Mouse (Mus musculus): Measurements from ENCODE around the gene Slc12a3. TPM values are rescaled to one million over a fixed set of nuclear protein-coding genes. Genes with fewer than 3 reads are reported as not detected.

The Slc12a3 gene
- polyA plus RNA-seq, 1 experiment from 2014 or later = 0.29 TPM

DNA sequence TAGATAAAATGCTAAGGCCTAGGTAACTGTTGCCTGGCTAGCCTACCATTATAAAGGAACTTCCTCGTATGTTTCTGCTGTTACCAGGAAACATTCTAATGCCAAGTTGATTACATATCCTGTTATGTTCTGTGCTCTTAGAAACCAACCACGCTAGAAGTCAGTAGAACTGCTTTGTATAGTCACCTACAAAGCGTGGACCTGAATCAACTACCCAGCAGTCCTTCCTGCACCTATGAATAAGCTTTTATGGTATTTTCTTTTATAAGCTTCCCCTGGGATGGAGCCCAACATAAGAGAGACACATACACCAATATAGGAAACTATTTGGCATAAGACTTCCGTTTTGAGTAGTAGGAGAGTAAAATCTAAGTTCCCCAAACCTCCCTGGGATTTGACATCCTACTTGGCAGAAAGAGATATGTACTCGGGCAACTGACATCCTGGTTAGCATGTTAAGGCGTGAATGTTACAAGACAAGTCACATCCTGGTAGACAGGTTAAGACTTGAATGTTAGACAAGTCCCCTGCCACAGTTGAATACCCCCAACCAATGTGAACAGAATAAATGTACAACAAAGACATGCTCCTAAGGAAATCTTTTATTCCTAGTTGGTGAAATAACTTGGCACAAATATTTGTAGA, 44.1 kb downstream of the Slc12a3 start:
- ATAC-seq (ENCODE audit: low read depth) = no peak
- WGBS = 75% methylated on average over 6 of the region's 6 CpGs
- no peak for DNase-seq (ENCODE audit: low spot score)
- H3K9me3 ChIP-seq (ENCODE audit: control insufficient read depth, low read length) = no peaks in the 10 kb centered on the region
- H3K4me2 ChIP-seq (ENCODE audit: low read depth, low read length) = no peak overlapping the region
- no peaks in the 10 kb centered on the region for H3K27me3 ChIP-seq (replicated peaks; ENCODE audit: control insufficient read depth, insufficient read depth, low read length)
- H3K36me3 ChIP-seq (ENCODE audit: control insufficient read depth, insufficient read depth, low read length) = no peaks in the 10 kb centered on the region
- H3K27ac ChIP-seq (replicated peaks; ENCODE audit: low read depth, low read length) = no peak overlapping the region
- peaks cover 5% of the 10 kb centered on the region; the same call in 1 of the 2 replicates for H3K4me1 ChIP-seq (ENCODE audit: control insufficient read depth, insufficient read depth, low read length)
- H3K9ac ChIP-seq (ENCODE audit: low read depth, low read length) = no peak overlapping the region
- no peak overlapping the region for H3K4me3 ChIP-seq (ENCODE audit: low read depth, low read length)

DNA sequence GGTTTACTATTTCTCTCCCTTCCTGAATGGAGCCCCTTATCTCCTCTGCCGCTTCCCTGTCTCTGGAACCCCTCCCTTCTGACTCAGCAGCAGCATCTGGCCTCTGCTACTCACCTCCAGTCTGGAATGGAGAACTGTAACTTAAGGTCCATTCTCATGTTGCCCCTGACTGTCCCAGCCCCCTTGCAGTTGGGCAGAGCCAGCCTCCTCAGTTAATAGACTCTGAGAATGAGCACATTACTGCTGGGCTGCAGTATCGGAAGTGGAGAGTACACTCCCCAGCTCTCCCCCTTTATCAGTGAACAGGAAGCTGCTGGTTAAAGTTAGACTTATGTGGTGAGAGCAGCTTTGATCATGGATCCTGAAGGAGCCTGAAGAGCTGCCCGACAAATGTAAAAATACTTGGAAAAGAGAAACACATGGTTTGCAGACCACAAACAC, 46.6 kb downstream of the Slc12a3 start:
- ATAC-seq (ENCODE audit: low read depth) (no peak), DNase-seq (ENCODE audit: low spot score) (no peak)
- no peaks in the 10 kb centered on the region for H3K36me3 ChIP-seq (ENCODE audit: control insufficient read depth, insufficient read depth, low read length)
- no peak overlapping the region for H3K27ac ChIP-seq (replicated peaks; ENCODE audit: low read depth, low read length)
- H3K9me3 ChIP-seq (ENCODE audit: control insufficient read depth, low read length) = no peaks in the 10 kb centered on the region
- no peaks in the 10 kb centered on the region for H3K27me3 ChIP-seq (replicated peaks; ENCODE audit: control insufficient read depth, insufficient read depth, low read length)
- H3K4me1 ChIP-seq (ENCODE audit: control insufficient read depth, insufficient read depth, low read length) = peaks cover 5% of the 10 kb centered on the region; the same call in 1 of the 2 replicates
- no peak overlapping the region for H3K4me3 ChIP-seq (ENCODE audit: low read depth, low read length)
- no peak overlapping the region for H3K9ac ChIP-seq (ENCODE audit: low read depth, low read length)
- H3K4me2 ChIP-seq (ENCODE audit: low read depth, low read length) = no peak overlapping the region
- 52% methylated on average over 3 of the region's 3 CpGs for WGBS

DNA sequence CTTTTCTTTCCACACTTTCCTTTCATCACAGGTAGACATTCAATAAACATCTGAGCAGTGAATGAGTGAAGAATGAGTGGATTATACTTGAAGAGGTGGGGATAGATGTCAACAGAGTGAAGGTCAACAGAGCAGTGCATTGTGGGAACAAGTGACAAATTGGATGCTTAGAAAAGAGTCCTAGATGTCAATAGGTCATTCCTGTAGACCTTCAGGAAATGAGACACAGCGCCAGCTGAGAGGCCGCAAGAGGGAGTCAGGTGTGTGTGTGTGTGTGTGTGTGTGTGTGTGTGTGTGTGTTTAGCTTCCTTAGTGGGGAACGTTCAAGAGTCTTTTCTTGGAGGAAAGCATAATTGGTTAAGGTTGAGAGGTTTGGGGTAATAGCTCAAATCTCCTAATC, 47.2 kb downstream of the Slc12a3 start:
- Histone ChIP-seq H3K27ac (replicated peaks; ENCODE audit: low read depth, low read length) (no peak overlapping the region), H3K4me1 (ENCODE audit: control insufficient read depth, insufficient read depth, low read length) (peaks cover 5% of the 10 kb centered on the region; the same call in 1 of the 2 replicates), H3K27me3 (replicated peaks; ENCODE audit: control insufficient read depth, insufficient read depth, low read length) (no peaks in the 10 kb centered on the region), H3K9me3 (ENCODE audit: control insufficient read depth, low read length) (no peaks in the 10 kb centered on the region), H3K36me3 (ENCODE audit: control insufficient read depth, insufficient read depth, low read length) (no peaks in the 10 kb centered on the region), H3K4me2 (ENCODE audit: low read depth, low read length) (no peak overlapping the region), H3K9ac (ENCODE audit: low read depth, low read length) (no peak overlapping the region), H3K4me3 (ENCODE audit: low read depth, low read length) (no peak overlapping the region)
- ATAC-seq (ENCODE audit: low read depth) = no peak
- 59% methylated on average over 3 of the region's 3 CpGs for WGBS
- no peak for DNase-seq (ENCODE audit: low spot score)

DNA sequence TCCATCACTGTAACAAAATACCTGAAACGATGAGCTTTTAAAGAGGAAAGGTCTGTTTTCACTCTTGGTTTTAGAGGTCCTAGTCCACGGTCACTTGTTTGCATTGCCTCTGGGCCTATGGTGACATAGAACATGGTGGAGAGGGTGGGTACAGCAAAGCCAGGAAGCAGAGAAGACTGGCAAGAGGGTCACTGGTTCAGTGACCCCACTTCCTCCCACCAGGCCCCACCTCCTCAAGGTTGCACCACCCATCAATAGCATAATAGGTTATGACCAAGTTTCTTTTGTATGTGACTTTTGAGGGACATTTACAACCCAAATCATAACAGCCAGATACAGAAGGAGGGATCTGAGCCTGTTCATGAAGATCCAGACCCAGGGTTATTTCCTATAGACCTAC, 47.6 kb downstream of the Slc12a3 start:
- WGBS = 89% methylated on average over 2 of the region's 2 CpGs
- no peak for DNase-seq (ENCODE audit: low spot score)
- H3K36me3 ChIP-seq (ENCODE audit: control insufficient read depth, insufficient read depth, low read length) = no peaks in the 10 kb centered on the region
- no peak overlapping the region for H3K27ac ChIP-seq (replicated peaks; ENCODE audit: low read depth, low read length)
- H3K9me3 ChIP-seq (ENCODE audit: control insufficient read depth, low read length) = no peaks in the 10 kb centered on the region
- no peak overlapping the region for H3K4me2 ChIP-seq (ENCODE audit: low read depth, low read length)
- no peaks in the 10 kb centered on the region for H3K27me3 ChIP-seq (replicated peaks; ENCODE audit: control insufficient read depth, insufficient read depth, low read length)
- H3K9ac ChIP-seq (ENCODE audit: low read depth, low read length) = no peak overlapping the region
- no peak overlapping the region for H3K4me3 ChIP-seq (ENCODE audit: low read depth, low read length)
- peaks cover 5% of the 10 kb centered on the region; the same call in 1 of the 2 replicates for H3K4me1 ChIP-seq (ENCODE audit: control insufficient read depth, insufficient read depth, low read length)
- ATAC-seq (ENCODE audit: low read depth) = no peak

DNA sequence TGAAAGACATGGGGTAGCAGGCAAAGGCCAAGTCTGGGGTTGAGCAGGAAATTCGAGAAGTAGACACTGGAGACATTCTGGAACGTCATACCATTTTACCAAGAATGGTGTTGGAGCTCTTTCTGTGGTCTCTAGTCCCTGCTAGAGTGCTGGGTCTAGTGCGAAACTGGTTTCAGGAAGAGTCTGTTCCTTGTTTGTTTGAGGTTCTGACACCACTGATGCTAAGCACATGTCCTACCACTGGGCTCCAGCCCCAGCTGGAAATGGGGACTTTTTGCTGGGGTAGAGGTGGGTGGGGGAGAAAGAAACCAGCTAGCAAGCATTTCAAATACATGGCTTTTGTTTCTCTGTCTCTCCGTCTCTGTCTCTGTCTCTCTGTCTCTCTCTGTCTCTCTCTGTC, 48.0 kb downstream of the Slc12a3 start:
- Histone ChIP-seq H3K4me2 (ENCODE audit: low read depth, low read length) (no peak overlapping the region), H3K4me1 (ENCODE audit: control insufficient read depth, insufficient read depth, low read length) (peaks cover 5% of the 10 kb centered on the region; the same call in 1 of the 2 replicates), H3K4me3 (ENCODE audit: low read depth, low read length) (no peak overlapping the region), H3K9ac (ENCODE audit: low read depth, low read length) (no peak overlapping the region), H3K36me3 (ENCODE audit: control insufficient read depth, insufficient read depth, low read length) (no peaks in the 10 kb centered on the region), H3K27me3 (replicated peaks; ENCODE audit: control insufficient read depth, insufficient read depth, low read length) (no peaks in the 10 kb centered on the region), H3K9me3 (ENCODE audit: control insufficient read depth, low read length) (no peaks in the 10 kb centered on the region), H3K27ac (replicated peaks; ENCODE audit: low read depth, low read length) (no peak overlapping the region)
- ATAC-seq (ENCODE audit: low read depth) = no peak
- DNase-seq (ENCODE audit: low spot score) = no peak
- 72% methylated on average over 4 of the region's 4 CpGs for WGBS

DNA sequence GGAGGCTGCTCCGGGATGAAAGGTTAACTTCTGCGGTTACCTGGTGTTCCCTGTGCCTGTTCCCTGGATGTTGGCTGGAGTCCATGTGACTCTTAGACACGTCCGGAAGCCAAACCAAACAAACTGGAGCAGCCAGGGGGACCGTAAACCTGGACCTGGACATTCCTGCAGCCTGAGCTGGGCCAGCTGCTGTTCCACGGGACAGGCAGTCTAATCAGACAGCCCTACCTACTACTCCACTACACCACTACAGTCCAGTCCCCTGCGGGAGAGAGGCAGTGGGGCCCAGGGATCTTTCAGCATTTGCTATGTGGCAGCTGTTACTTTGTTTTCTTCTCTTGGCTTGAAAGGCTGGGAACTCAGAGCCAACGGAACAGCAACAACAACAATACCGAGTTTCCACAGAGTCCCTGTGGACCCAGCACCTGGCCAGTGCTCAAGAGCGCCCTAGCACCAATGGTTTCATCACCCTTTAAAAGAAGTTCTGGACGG, 48.8 kb downstream of the Slc12a3 start:
- 47% methylated on average over 11 of the region's 11 CpGs for WGBS
- DNase-seq (ENCODE audit: low spot score) (peak; percentile 40), ATAC-seq (ENCODE audit: low read depth) (peak; percentile 84)
- Histone ChIP-seq H3K9me3 (ENCODE audit: control insufficient read depth, low read length) (no peaks in the 10 kb centered on the region), H3K27ac (replicated peaks; ENCODE audit: low read depth, low read length) (0 out of 2 replicates have a peak overlapping the region, but pooled peaks have one; percentile 28), H3K27me3 (replicated peaks; ENCODE audit: control insufficient read depth, insufficient read depth, low read length) (no peaks in the 10 kb centered on the region), H3K4me1 (ENCODE audit: control insufficient read depth, insufficient read depth, low read length) (peaks cover 5% of the 10 kb centered on the region; the same call in 1 of the 2 replicates), H3K4me2 (ENCODE audit: low read depth, low read length) (no peak overlapping the region), H3K36me3 (ENCODE audit: control insufficient read depth, insufficient read depth, low read length) (no peaks in the 10 kb centered on the region), H3K9ac (ENCODE audit: low read depth, low read length) (no peak overlapping the region), H3K4me3 (ENCODE audit: low read depth, low read length) (no peak overlapping the region)

DNA sequence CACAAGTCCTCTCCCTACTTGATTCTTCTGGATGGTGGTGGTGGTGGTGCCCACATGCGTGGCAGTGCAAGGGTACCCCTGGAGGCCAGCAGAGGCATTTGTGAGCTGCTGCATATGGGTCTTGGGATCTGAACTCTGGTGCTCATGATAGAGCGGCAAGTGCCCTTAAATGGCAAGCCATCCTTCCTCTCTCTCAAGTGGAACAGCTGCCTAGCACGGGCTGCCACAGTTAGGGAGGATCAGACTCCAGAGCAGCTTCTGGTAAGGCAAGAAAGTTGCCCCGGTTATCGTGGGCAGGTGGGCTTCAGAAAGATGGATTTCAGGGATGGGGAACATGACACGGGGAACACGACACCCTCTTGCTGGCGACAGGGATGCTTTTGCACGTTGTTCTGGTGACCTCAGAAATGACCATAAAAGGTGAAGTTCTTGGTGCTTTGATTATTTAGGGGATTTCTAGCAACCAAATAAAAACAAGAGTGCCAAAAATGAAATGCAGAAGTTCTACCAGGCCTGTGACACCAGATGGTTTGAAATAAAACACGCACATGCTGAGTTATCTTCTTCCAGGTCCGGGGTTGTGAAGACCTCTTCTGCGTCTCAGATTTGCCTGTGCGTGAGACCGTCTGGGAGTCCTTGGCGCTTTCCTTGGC, 49.9 kb downstream of the Slc12a3 start:
- Histone ChIP-seq H3K4me1 (ENCODE audit: control insufficient read depth, insufficient read depth, low read length) (peaks cover 5% of the 10 kb centered on the region; the same call in 1 of the 2 replicates), H3K27me3 (replicated peaks; ENCODE audit: control insufficient read depth, insufficient read depth, low read length) (no peaks in the 10 kb centered on the region), H3K9me3 (ENCODE audit: control insufficient read depth, low read length) (no peaks in the 10 kb centered on the region), H3K4me2 (ENCODE audit: low read depth, low read length) (no peak overlapping the region), H3K9ac (ENCODE audit: low read depth, low read length) (no peak overlapping the region), H3K4me3 (ENCODE audit: low read depth, low read length) (no peak overlapping the region), H3K36me3 (ENCODE audit: control insufficient read depth, insufficient read depth, low read length) (no peaks in the 10 kb centered on the region), H3K27ac (replicated peaks; ENCODE audit: low read depth, low read length) (no peak overlapping the region)
- DNase-seq (ENCODE audit: low spot score) (no peak), ATAC-seq (ENCODE audit: low read depth) (peak; percentile 35; the same call in 1 of the 2 replicates)
- WGBS = 77% methylated on average over 15 of the region's 15 CpGs

DNA sequence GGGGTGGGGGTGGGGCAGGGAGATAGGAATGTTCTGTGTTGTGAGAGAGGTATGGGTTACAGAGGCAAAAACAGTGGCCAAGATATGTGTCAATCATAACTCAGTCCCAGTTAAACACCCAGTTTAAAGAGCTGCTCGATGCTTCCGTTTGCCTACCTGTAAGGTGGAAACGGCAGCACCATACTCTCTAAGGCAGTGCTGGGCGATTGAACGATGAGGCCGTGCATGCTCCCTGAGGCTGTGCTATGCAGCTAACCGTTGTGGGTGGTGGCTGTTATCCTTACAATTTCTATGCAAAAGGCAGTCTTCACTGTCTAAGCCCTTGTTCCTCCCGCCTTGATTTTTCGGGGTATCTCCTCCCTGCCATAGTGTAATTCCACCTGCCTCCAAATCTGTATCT, 50.7 kb downstream of the Slc12a3 start:
- peaks cover 5% of the 10 kb centered on the region; the same call in 1 of the 2 replicates for H3K4me1 ChIP-seq (ENCODE audit: control insufficient read depth, insufficient read depth, low read length)
- no peaks in the 10 kb centered on the region for H3K36me3 ChIP-seq (ENCODE audit: control insufficient read depth, insufficient read depth, low read length)
- ATAC-seq (ENCODE audit: low read depth) (no peak), DNase-seq (ENCODE audit: low spot score) (no peak)
- no peak overlapping the region for H3K27ac ChIP-seq (replicated peaks; ENCODE audit: low read depth, low read length)
- no peak overlapping the region for H3K4me3 ChIP-seq (ENCODE audit: low read depth, low read length)
- 93% methylated on average over 9 of the region's 9 CpGs for WGBS
- no peaks in the 10 kb centered on the region for H3K9me3 ChIP-seq (ENCODE audit: control insufficient read depth, low read length)
- H3K27me3 ChIP-seq (replicated peaks; ENCODE audit: control insufficient read depth, insufficient read depth, low read length) = no peaks in the 10 kb centered on the region
- no peak overlapping the region for H3K4me2 ChIP-seq (ENCODE audit: low read depth, low read length)
- H3K9ac ChIP-seq (ENCODE audit: low read depth, low read length) = no peak overlapping the region

Data from embryonic facial prominence, embryonic 14.5 days (tissue).